Mouse (Mus musculus) liver, adult 2 months (tissue): ENCODE results near the gene L3mbtl4.

Experiments used
- CTCF ChIP-seq: fragments of 200-500 bp; IDR thresholded peaks from 2 replicates; pipeline ENCODE4 v1.5.1; 2011; ENCODE audit warnings: low read depth, low read length, control low read depth
- POLR2A ChIP-seq: fragments of 200-500 bp; IDR thresholded peaks from 2 replicates; pipeline ENCODE4 v1.6.1; 2011; ENCODE audit warnings: low read length, control low read depth; ENCODE audit not compliant: insufficient read depth; ENCODE audit errors: extremely low read depth

DNA sequence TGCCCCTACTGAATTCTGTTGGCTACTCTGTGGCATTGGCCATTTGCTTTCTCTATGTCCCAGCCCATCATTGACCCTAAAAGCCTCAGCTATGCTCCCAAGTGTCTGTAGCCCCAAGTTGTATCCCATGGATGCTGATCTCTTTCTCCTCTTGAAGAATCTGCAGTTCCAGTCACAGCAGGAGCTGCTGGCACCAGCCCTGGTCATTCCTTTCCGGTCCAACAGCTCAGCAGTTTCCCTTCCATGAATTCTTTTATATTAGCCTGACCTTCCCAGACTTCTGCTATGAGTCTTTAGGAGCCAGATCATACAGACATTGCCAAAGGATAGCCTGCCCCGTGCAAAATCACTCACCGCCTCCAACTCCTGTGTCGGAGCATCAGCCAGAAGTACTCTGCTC, 520.1 kb downstream of the L3mbtl4 start:
- TF ChIP-seq POLR2A (no peak), CTCF (no peak)
